Mouse (Mus musculus) hindbrain, embryonic 14.5 days (tissue): ENCODE measurements around the gene Klk1b3. TPM values are rescaled to one million over a fixed set of nuclear protein-coding genes. Genes with fewer than 3 reads are reported as not detected.
"Not testable (repeated sequence)": the region's sequence is repeated elsewhere in the genome, so short reads cannot be mapped to it uniquely, and the experiment has no call there.

Experiments
- ATAC-seq: fragments of 200-750 bp; cut with Nextera tagmentation; 2 replicates; pipeline ENCODE4 v1.8.0; 2017; ENCODE audit warnings: moderate number of reproducible peaks, mild to moderate bottlenecking, moderate TSS enrichment, moderate library complexity; ENCODE audit not compliant: low FRiP score
- DNase-seq: peaks from one replicate; pipeline ENCODE4 v3.0.0-alpha.2; 2015; ENCODE audit warnings: low spot score
- H3K27ac ChIP-seq: fragments of 300-500 bp; sonication (generic); 2 replicates; pipeline ENCODE4 v1.5.1; 2014; ENCODE audit warnings: mild to moderate bottlenecking, moderate library complexity
- H3K27me3 ChIP-seq: fragments of 300-500 bp; sonication (generic); 2 replicates; pipeline ENCODE4 v1.6.1; 2014; ENCODE audit warnings: mild to moderate bottlenecking, low read length, mixed read lengths; ENCODE audit not compliant: control insufficient read depth, insufficient read depth
- H3K36me3 ChIP-seq: fragments of 300-500 bp; sonication (generic); replicated peaks from 2 replicates; pipeline ENCODE4 v1.6.1; 2014; ENCODE audit not compliant: control insufficient read depth, insufficient read depth
- H3K4me1 ChIP-seq: fragments of 300-500 bp; sonication (generic); replicated peaks from 2 replicates; pipeline ENCODE4 v1.6.1; 2014; ENCODE audit warnings: antibody characterized with exemption, low read length, mixed read lengths; ENCODE audit not compliant: control insufficient read depth, insufficient read depth
- H3K4me2 ChIP-seq: fragments of 300-500 bp; sonication (generic); replicated peaks from 2 replicates; pipeline ENCODE4 v1.6.1; 2014; ENCODE audit warnings: mild to moderate bottlenecking, moderate library complexity
- H3K4me3 ChIP-seq: fragments of 300-500 bp; sonication (generic); replicated peaks from 2 replicates; pipeline ENCODE4 v1.5.1; 2014; ENCODE audit warnings: mild to moderate bottlenecking, low read length
- H3K9ac ChIP-seq: fragments of 300-500 bp; sonication (generic); 2 replicates; pipeline ENCODE4 v1.6.1; 2014
- H3K9me3 ChIP-seq: fragments of 300-500 bp; sonication (generic); 2 replicates; pipeline ENCODE4 v1.6.1; 2016; ENCODE audit warnings: low read length; ENCODE audit not compliant: control insufficient read depth
- WGBS: fragments of 180-500 bp; shearing (Covaris S2); extraction: QIAGEN DNeasy Blood & Tissue Kit; methylation state at CpG from one replicate; pipeline ENCODE4 v1.1.7; 2014; 5-methylcytosine and 5-hydroxymethylcytosine counted together
- polyA plus RNA-seq: library from polyadenylated mRNA; unstranded; fragments of >200 nt; fragmentation: Nextera tagmentation; extraction: Ambion mirVana; gene quantifications from 2 replicates; pipeline ENCODE4 v1.2.1, GENCODE M21; 2014

Klk1b3 gene
- polyA plus RNA-seq, 1 experiment from 2014 or later: not detected

GRCm38 (mm10) chr7:44222335-44222734 lies 24.3 kb downstream of the Klk1b3 start:
- 82% methylated on average over 6 of the region's 6 CpGs for WGBS
- H3K4me1 ChIP-seq, H3K27me3 ChIP-seq, DNase-seq, H3K9me3 ChIP-seq, H3K4me3 ChIP-seq, H3K27ac ChIP-seq, H3K4me2 ChIP-seq, H3K36me3 ChIP-seq, H3K9ac ChIP-seq, ATAC-seq: not testable (repeated sequence)

GRCm38 (mm10) chr7:44225076-44225475 lies 27.1 kb downstream of the Klk1b3 start, which contains the start of gene Klk1:
Klk1 (plus strand) TSS chr7:44225360.
- H3K4me3 ChIP-seq: no peak within 1 kb of the TSS
- no peak within 1 kb of the TSS for H3K4me2 ChIP-seq
- H3K9ac ChIP-seq: no peak within 1 kb of the TSS
- no peaks in the 10 kb centered on the region for H3K27me3 ChIP-seq
- DNase-seq (no peak), ATAC-seq (no peak)
- H3K27ac ChIP-seq: no peak within 1 kb of the TSS
- H3K4me1 ChIP-seq: no peaks in the 10 kb centered on the region
- WGBS: 63% methylated on average over 1 of the region's 1 CpGs
- H3K36me3 ChIP-seq: no peaks in the 10 kb centered on the region
- H3K9me3 ChIP-seq: no peaks in the 10 kb centered on the region

- Histone ChIP-seq H3K4me3 (no peak within 1 kb of the TSS), H3K4me2 (no peak within 1 kb of the TSS), H3K36me3 (no peaks in the 10 kb centered on the region), H3K4me1 (no peaks in the 10 kb centered on the region), H3K9ac (no peak within 1 kb of the TSS), H3K9me3 (no peaks in the 10 kb centered on the region), H3K27me3 (no peaks in the 10 kb centered on the region), H3K27ac (no peak within 1 kb of the TSS)
- DNase-seq (no peak), ATAC-seq (no peak)
- WGBS: 83% methylated on average over 3 of the region's 3 CpGs
Observed at GRCm38 (mm10) chr7:44235909-44236308, 37.9 kb downstream of the Klk1b3 start, which contains the start of gene Gm36864. Gm36864 (plus strand) TSS chr7:44236177.

GRCm38 (mm10) chr7:44239913-44240312 lies 41.9 kb downstream of the Klk1b3 start:
- Histone ChIP-seq H3K27me3 (no peaks in the 10 kb centered on the region), H3K36me3 (no peaks in the 10 kb centered on the region), H3K4me1 (no peaks in the 10 kb centered on the region), H3K9ac (no peak overlapping the region), H3K4me2 (no peak overlapping the region), H3K27ac (no peak overlapping the region), H3K4me3 (no peak overlapping the region), H3K9me3 (no peaks in the 10 kb centered on the region)
- ATAC-seq (no peak), DNase-seq (no peak)
- 52% methylated on average over 2 of the region's 2 CpGs for WGBS

- no peak for DNase-seq
Observed at GRCm38 (mm10) chr7:44240712-44241111, 42.7 kb downstream of the Klk1b3 start.

GRCm38 (mm10) chr7:44241163-44241562 lies 43.2 kb downstream of the Klk1b3 start:
- no peak for ATAC-seq
- H3K27ac ChIP-seq: no peak overlapping the region

More at GRCm38 (mm10) chr7:44240712-44241111, 42.7 kb downstream of the Klk1b3 start:
- H3K4me3 ChIP-seq: no peak overlapping the region
- 79% methylated on average over 1 of the region's 1 CpGs for WGBS
- no peak for ATAC-seq
- no peaks in the 10 kb centered on the region; the same call in 1 of the 2 replicates for H3K4me1 ChIP-seq
- H3K27ac ChIP-seq: no peak overlapping the region
- H3K9ac ChIP-seq: no peak overlapping the region
- no peaks in the 10 kb centered on the region for H3K36me3 ChIP-seq
- no peaks in the 10 kb centered on the region for H3K27me3 ChIP-seq
- no peak overlapping the region for H3K4me2 ChIP-seq
- no peaks in the 10 kb centered on the region for H3K9me3 ChIP-seq

GRCm38 (mm10) chr7:44244080-44244479 lies 46.1 kb downstream of the Klk1b3 start:
- peaks cover 14% of the 10 kb centered on the region for H3K36me3 ChIP-seq
- H3K4me1 ChIP-seq: peaks cover 13% of the 10 kb centered on the region
- H3K27ac ChIP-seq: no peak overlapping the region
- no peak overlapping the region for H3K9ac ChIP-seq
- H3K9me3 ChIP-seq: no peaks in the 10 kb centered on the region
- no peak overlapping the region for H3K4me2 ChIP-seq
- H3K27me3 ChIP-seq: no peaks in the 10 kb centered on the region
- no peak for ATAC-seq
- 53% methylated on average over 1 of the region's 1 CpGs for WGBS
- DNase-seq: no peak
- H3K4me3 ChIP-seq: no peak overlapping the region

More at GRCm38 (mm10) chr7:44241163-44241562, 43.2 kb downstream of the Klk1b3 start:
- Histone ChIP-seq H3K4me2 (no peak overlapping the region), H3K9me3 (no peaks in the 10 kb centered on the region), H3K4me1 (no peaks in the 10 kb centered on the region; the same call in 1 of the 2 replicates), H3K9ac (no peak overlapping the region), H3K36me3 (no peaks in the 10 kb centered on the region), H3K27me3 (no peaks in the 10 kb centered on the region), H3K4me3 (no peak overlapping the region)
- WGBS: 68% methylated on average over 2 of the region's 2 CpGs
- DNase-seq: no peak

- ATAC-seq: peak; percentile 89
- Histone ChIP-seq H3K9me3 (no peaks in the 10 kb centered on the region), H3K4me1 (peaks cover 13% of the 10 kb centered on the region), H3K4me3 (peak within 1 kb of the TSS; percentile 86), H3K27me3 (no peaks in the 10 kb centered on the region), H3K36me3 (peaks cover 36% of the 10 kb centered on the region), H3K27ac (peak within 1 kb of the TSS; percentile 96), H3K4me2 (peak within 1 kb of the TSS; percentile 74), H3K9ac (peak within 1 kb of the TSS; percentile 96)
- DNase-seq: peak; percentile 96
- WGBS: under 1% methylated on average over 62 of the region's 62 CpGs
Observed at GRCm38 (mm10) chr7:44246055-44246983, 48.3 kb downstream of the Klk1b3 start, which contains the start of the genes 1700028J19Rik and 2410002F23Rik. 1700028J19Rik (minus strand) TSS chr7:44246695. 2410002F23Rik (plus strand) TSS chr7:44246722.

GRCm38 (mm10) chr7:44246984-44247470 lies 49.0 kb downstream of the Klk1b3 start:
- 0% methylated on average over 23 of the region's 23 CpGs for WGBS
- DNase-seq: peak; percentile 67
- peaks cover 43% of the 10 kb centered on the region for H3K36me3 ChIP-seq
- peak; percentile 10 for ATAC-seq
- peak overlapping the region; percentile 96 for H3K9ac ChIP-seq
- H3K4me1 ChIP-seq: peaks cover 13% of the 10 kb centered on the region
- H3K27ac ChIP-seq: peak overlapping the region; percentile 96
- H3K4me2 ChIP-seq: peak overlapping the region; percentile 74
- no peaks in the 10 kb centered on the region for H3K9me3 ChIP-seq
- H3K4me3 ChIP-seq: peak overlapping the region; percentile 86
- no peaks in the 10 kb centered on the region for H3K27me3 ChIP-seq
